Mouse (Mus musculus) cerebellum, postnatal 14 days (tissue): Measurements from ENCODE around the gene Slc50a1.

Experiments
- DNase-seq, 2 experiments: peaks; one replicate each; pipeline ENCODE4 v3.0.0; 2021; ENCODE audit warnings: mixed read lengths in 2 of 2

Slc50a1 gene

DNA sequence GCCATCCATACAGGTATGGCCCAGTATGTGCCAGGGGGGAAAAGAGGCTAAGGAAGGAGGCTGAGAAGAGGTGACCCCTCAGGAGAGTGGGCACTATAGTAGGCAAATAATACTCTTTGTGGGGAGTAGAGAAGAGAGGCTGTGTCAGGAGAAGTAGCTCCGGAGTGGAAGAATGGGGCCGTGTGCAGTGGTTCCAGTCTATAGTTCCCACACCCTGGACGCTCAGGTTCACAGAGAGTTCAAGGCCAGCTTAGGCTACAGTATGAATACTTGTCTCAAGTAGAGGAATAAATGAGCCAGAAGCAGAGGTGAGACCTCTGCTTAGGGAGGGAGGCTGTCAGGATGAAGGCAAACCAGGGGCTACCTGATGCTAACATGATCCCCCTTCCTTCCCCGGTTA lies 41.1 kb downstream of the Slc50a1 start:
- DNase-seq, result no peak

DNA sequence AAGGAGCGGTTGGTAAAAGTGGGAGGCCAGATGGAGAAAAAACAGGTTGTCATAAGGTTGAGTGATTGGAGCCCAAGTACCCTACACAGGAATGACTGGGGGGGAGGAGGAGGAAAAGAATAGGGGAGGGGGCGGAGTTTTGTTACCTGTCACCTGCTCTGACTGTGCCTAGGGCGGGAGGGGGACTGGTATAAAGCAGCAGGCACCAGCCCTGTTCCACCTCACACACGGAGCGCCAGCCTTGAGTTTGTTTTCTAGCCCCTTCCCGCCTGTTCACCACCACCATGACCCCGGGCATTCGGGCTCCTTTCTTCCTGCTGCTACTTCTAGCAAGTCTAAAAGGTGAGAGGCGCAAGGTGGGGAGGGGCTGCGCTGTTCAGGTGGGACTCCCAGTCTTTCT lies 41.5 kb downstream of the Slc50a1 start, which contains the start of gene Muc1:
Gene Muc1, plus strand, starts transcription at position 222 of the 400 bp plus-strand sequence.
- no peak for DNase-seq

DNA sequence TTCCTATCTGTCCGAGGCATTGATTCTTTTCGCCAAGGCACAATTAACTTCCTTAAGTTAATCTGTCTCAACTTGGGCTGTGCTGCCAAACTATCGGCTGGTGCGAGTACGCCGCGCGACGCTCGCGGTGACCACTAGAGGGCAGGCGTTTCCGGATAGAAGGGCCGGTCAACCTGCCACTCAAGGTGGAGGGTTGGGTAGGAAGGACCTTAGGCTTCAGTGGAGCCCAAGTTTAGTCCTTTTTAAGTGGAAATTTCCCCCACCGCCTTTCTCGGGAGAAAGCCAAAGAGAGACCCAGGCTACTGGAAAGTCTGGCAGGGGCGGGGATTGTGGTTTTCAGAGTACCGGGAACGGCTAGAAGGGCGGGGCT lies 42.2 kb downstream of the Slc50a1 start:
- DNase-seq, result peak; percentile 93 to 95

DNA sequence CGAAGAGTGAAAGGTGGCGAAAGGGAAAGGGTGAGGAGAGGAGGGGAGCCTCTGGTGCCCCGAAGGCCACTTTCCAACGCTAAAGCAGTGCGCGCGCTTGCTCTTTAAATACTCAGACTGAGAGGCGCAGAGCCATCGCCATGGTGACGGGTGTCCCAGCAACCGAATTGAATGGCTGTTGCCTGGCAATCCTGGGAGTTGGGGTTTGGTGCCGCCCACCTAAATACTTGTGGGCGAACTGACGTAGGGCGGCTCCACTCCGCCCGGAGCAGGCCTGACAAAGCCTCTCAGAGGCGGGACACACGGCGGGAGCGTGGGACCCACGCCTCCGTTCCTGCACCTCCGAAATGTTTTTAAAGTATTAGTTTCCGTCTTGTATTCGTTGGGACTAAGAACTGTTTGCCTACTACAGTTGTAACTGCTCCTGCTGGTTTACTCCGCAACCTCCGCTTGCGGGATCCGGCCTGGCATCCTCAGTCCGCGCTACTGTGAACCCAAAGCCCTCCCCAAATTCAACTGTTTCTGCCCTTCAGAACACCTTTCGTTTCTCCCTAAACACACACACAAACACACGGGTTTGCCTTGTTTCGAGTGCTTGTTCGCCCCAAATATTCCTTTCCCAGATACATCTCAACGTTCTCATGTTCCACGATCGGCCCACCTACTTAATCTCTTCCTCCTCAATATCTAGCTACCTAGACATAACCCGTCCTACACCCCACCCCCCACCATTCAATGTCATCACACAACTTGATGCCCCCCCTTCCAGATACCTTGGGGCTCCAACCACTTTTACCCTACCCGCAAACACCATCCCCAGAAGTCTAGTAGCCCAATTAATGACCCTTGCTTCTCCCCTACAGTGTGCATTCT lies 42.8 kb downstream of the Slc50a1 start:
- peak; percentile 57 to 70 for DNase-seq

DNA sequence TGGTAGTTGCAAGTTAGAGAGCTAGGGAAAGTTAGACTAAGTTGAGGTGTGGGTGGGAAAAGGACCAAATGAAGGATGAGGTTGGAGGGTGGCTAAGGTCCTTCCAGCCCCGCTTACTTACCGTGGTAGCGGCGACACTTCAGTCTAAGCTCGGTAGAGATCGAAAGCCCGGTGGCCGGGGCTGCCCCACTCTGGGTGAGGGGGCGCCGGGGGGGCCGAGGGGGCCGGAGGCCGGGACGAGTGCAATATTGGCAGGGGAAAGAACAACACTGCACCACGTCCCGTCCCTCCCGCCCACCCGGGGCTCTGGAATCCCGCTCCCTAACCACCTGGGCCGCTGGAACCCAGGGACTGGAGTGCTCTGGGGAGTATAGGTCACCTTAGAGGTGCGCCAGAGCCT lies 43.5 kb downstream of the Slc50a1 start, which contains the start of gene Mtx1:
Gene Mtx1, minus strand, starts transcription at position 189 of the 400 bp plus-strand sequence.
- no peak for DNase-seq

DNA sequence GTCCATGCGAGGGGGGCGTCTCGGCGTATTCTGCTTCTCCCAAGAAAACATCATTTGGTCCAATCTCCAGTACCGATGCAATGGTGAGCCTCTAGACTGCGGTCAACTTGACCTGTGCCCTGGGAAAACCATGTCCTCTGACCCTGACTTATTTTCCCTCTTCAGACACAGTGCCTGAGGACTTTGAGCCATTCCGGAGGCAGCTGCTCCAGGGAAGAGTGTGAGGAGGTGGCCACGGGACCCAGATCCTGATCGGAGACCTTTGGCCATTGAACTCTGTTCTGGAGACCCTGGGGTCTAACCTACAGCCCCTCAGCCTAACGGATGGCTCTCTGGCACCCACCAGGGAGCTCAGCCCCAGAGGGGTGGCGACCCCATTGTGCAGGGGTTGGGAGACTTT lies 44.0 kb downstream of the Slc50a1 start:
- DNase-seq, result no peak

DNA sequence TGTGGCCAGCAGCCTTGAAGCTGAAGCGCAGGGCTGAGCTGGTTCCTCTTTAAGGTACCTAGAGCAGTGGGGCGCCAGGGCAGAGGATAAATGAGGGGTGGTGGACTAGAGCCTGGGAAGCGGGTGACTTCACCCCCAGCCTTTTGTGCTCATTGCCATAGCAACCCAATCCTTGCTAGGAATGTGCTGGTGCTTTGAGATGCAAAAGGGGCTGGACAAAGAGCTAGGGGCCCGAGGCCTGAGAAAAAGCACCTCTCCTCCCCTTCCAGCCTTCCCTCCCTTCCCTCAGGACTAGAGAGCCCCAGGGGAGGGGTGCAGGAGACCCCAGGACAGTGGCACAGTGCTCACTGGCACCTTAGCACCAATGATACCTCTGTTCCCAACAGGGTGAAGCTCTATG lies 44.5 kb downstream of the Slc50a1 start:
- no peak for DNase-seq

DNA sequence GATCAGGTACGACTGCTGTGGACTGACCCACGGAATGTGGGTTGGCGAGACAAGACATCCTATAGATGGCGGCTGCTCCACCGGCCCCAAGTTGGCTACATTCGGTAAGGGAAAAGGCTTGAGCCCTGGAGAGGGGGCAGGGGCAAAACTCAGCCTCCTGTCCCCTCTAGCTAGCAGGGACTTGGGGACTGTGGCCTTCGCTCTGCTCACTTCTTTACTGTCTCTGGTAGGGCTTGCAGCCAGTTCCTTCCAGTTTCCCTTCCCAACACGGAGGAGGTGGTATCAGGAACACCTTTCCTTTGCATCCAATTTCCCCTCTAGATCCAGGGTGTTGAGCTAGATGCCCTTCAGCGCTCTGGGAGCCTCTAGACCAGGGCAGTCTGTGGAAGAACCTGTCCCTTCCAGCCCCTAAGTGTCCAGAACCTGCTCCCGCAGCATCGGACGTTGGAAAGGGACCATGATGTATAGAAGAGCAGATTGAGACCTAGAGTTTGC lies 45.0 kb downstream of the Slc50a1 start:
- DNase-seq, result no peak

DNA sequence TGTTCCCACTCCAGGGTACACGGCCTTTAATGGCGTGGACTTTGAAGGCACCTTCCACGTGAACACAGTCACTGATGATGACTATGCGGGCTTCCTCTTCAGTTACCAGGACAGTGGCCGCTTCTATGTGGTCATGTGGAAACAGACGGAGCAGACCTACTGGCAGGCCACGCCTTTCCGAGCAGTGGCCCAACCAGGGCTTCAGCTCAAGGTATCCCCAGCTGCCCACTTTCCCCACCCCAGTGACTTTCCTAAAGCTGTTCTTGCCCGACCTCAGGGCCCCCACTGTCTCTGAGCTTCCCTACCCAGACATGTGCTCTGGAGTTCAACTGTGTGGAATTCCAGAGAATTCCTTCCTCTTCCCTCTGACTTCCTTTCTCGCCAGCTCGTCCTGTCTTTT lies 45.6 kb downstream of the Slc50a1 start:
- no peak for DNase-seq

DNA sequence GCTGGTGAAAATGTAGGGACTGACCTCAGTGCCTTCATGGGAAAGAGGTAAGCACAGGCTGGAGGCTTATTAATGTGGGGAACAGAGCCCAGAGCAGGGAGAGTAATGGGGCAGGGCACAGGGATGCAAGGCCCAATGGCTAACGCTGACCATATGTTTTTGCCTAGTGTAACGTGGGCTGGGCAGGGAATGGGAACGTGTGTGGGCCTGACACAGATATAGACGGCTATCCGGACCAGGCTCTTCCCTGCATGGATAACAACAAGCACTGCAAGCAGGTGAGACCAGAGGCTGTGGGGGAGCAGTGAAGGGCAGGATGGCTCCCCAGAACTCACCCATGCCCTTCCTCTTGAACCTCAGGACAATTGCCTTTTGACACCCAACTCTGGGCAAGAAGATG lies 49.2 kb downstream of the Slc50a1 start:
- DNase-seq, result no peak

DNA sequence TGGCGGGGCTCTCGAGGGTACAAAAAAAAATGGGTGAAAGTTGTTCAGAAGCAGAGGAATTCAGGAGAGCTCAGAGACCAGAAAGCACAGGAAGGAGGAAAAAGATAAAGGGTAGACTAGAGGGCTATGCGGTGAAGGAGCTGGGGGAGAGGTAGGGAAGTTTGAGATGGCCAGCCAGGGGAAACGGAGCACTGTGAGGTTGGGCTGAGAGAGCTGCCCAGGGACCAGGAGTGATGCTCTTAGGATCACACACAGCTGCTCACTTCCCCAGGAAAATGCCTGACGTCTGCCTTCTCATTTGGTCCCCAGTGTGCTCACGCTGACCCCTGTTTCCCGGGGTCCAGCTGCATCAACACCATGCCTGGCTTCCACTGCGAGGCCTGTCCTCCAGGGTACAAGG lies 50.8 kb downstream of the Slc50a1 start:
- DNase-seq, result no peak

DNA sequence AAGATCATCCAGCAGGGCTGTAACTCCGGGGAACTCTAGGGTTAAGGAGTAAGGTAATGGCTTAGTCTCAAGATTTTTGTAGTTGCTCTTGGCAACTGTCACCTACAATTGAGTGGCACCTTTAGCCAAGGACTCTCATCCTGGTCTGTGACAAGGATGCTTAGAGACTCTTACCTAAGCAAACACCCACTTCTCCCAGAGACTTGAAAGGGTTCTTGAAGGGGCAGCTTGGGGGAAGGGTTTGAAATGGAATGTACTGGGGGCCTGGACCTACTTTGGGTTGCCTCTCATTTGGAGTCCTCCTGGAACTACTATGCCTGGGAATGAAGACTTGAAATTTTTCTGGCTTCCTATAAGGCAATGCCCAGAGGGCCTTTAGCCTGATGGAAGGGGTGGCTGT lies 52.1 kb downstream of the Slc50a1 start:
- DNase-seq, result no peak
